Mouse (Mus musculus) thymus, adult 2 months (tissue): ENCODE data around the gene Adamts13.

Experiments used
- CTCF ChIP-seq: fragments of 200-500 bp; IDR thresholded peaks from 2 replicates; pipeline ENCODE4 v1.5.1; 2012; ENCODE audit warnings: mild to moderate bottlenecking, control low read depth, low read length, moderate library complexity, borderline replicate concordance; ENCODE audit not compliant: control insufficient read depth, poor library complexity, insufficient read depth; ENCODE audit errors: extremely low read depth
- POLR2A ChIP-seq: fragments of 200-500 bp; IDR thresholded peaks from 2 replicates; pipeline ENCODE4 v1.6.1; 2012; ENCODE audit warnings: mild to moderate bottlenecking, low read length, control low read depth, moderate library complexity; ENCODE audit not compliant: control insufficient read depth, poor library complexity, insufficient read depth; ENCODE audit errors: extremely low read depth

- TF ChIP-seq POLR2A (no peak), CTCF (no peak)
Observed at GRCm38 (mm10) chr2:27006255-27006654, 33.0 kb downstream of the Adamts13 start.
